Mouse (Mus musculus): ENCODE data around the gene Hist1h1c. TPM values are rescaled to one million over a fixed set of nuclear protein-coding genes. Genes with fewer than 3 reads are reported as not detected.
"Not testable (repeated sequence)": the region's sequence is repeated elsewhere in the genome, so short reads cannot be mapped to it uniquely, and the experiment has no call there.

Hist1h1c gene
- polyA plus RNA-seq, 1 experiment from 2014 or later = 36.4 TPM

DNA sequence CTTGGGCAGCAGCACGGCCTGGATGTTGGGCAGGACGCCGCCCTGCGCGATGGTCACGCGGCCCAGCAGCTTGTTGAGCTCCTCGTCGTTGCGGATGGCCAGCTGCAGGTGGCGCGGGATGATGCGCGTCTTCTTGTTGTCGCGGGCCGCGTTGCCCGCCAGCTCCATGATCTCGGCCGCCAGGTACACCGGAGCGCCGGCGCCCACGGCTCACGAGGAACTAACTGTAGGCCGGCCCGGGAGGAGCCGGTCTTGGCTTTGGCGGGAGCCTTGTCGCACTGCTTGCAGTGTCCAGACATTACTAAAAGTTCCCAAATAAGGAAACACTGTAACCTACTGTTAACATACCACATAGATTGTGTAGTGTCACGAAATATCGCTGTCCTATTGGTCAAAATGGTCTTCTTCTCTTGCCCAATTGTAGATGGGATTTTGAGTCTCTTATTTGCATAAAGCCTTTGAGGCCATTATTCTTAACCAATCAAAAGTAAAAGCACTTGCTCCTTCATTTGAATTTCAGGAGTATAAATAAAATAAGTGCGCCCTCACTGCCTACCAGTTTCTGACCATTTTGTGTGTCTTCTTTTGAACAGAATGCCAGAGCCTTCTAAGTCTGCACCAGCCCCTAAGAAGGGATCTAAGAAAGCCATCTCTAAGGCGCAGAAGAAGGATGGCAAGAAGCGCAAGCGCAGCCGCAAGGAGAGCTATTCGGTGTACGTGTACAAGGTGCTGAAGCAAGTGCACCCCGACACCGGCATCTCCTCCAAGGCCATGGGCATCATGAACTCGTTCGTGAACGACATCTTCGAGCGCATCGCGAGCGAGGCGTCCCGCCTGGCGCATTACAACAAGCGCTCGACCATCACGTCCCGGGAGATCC, 7.8 kb downstream of the Hist1h1c start, which contains the start of gene Hist1h2bb:
Gene Hist1h2bb, plus strand, starts transcription at position 534 of the 880 bp plus-strand sequence.
- H3K4me2 ChIP-seq (replicated peaks) = peak within 1 kb of the TSS; percentile 52
- peak within 1 kb of the TSS; percentile 18; the same call in 1 of the 2 replicates for H3K9ac ChIP-seq
- not testable (repeated sequence) for H3K9me3 ChIP-seq (replicated peaks); H3K36me3 ChIP-seq; H3K27me3 ChIP-seq
- under 1% methylated on average over 43 of the region's 58 CpGs for WGBS
- peaks cover 18% of the 10 kb centered on the region for H3K4me1 ChIP-seq
- peak; percentile 91 for ATAC-seq (ENCODE audit: insufficient number of reproducible peaks, low FRiP score, low TSS enrichment, low read depth)
- H3K4me3 ChIP-seq (replicated peaks) = peak within 1 kb of the TSS; percentile 43
- H3K27ac ChIP-seq (replicated peaks) = peak within 1 kb of the TSS; percentile 98

GRCm38 (mm10) chr13:23747081-23747891, 8.7 kb downstream of the Hist1h1c start:
- H3K27me3 ChIP-seq = no peaks in the 10 kb centered on the region
- H3K9me3 ChIP-seq (replicated peaks) = no peaks in the 10 kb centered on the region
- no peaks in the 10 kb centered on the region for H3K36me3 ChIP-seq
- no peak for ATAC-seq (ENCODE audit: insufficient number of reproducible peaks, low FRiP score, low TSS enrichment, low read depth)
- 4% methylated on average over 13 of the region's 13 CpGs for WGBS
- H3K4me1 ChIP-seq = peaks cover 18% of the 10 kb centered on the region
- peak overlapping the region; percentile 98 for H3K27ac ChIP-seq (replicated peaks)
- H3K4me2 ChIP-seq (replicated peaks) = peak overlapping the region; percentile 52
- no peak overlapping the region for H3K9ac ChIP-seq
- H3K4me3 ChIP-seq (replicated peaks) = peak overlapping the region; percentile 43

GRCm38 (mm10) chr13:23747892-23748288, 9.3 kb downstream of the Hist1h1c start:
- Histone ChIP-seq H3K9me3 (replicated peaks) (no peaks in the 10 kb centered on the region), H3K4me1 (peaks cover 22% of the 10 kb centered on the region)
- no peak for ATAC-seq (ENCODE audit: insufficient number of reproducible peaks, low FRiP score, low TSS enrichment, low read depth)

GRCm38 (mm10) chr13:23749563-23750121, 11.0 kb downstream of the Hist1h1c start:
- Histone ChIP-seq H3K36me3 (no peaks in the 10 kb centered on the region), H3K27me3 (no peaks in the 10 kb centered on the region), H3K9me3 (replicated peaks) (no peaks in the 10 kb centered on the region), H3K4me2 (replicated peaks) (no peak overlapping the region), H3K4me3 (replicated peaks) (no peak overlapping the region), H3K27ac (replicated peaks) (peak overlapping the region; percentile 90; the same call in 1 of the 2 replicates), H3K4me1 (peaks cover 23% of the 10 kb centered on the region), H3K9ac (no peak overlapping the region)
- WGBS = 89% methylated on average over 5 of the region's 5 CpGs
- no peak for ATAC-seq (ENCODE audit: insufficient number of reproducible peaks, low FRiP score, low TSS enrichment, low read depth)

More at GRCm38 (mm10) chr13:23747892-23748288, 9.3 kb downstream of the Hist1h1c start:
- H3K36me3 ChIP-seq = no peaks in the 10 kb centered on the region
- H3K4me2 ChIP-seq (replicated peaks) = peak overlapping the region; percentile 52
- peak overlapping the region; percentile 98 for H3K27ac ChIP-seq (replicated peaks)
- H3K4me3 ChIP-seq (replicated peaks) = no peak overlapping the region; the same call in 1 of the 2 replicates
- no peak overlapping the region for H3K9ac ChIP-seq
- H3K27me3 ChIP-seq = no peaks in the 10 kb centered on the region
- WGBS = 4% methylated on average over 4 of the region's 4 CpGs

GRCm38 (mm10) chr13:23750839-23751477, 12.3 kb downstream of the Hist1h1c start, which contains the start of gene Hist1h2ab:
Gene Hist1h2ab, plus strand, starts transcription at chr13:23751126.
- Histone ChIP-seq H3K4me1 (peaks cover 23% of the 10 kb centered on the region), H3K4me2 (replicated peaks) (peak within 1 kb of the TSS; percentile 67), H3K4me3 (replicated peaks) (peak within 1 kb of the TSS; percentile 45), H3K27ac (replicated peaks) (peak within 1 kb of the TSS; percentile 94)
- not testable (repeated sequence) for H3K27me3 ChIP-seq; H3K36me3 ChIP-seq; H3K9ac ChIP-seq; H3K9me3 ChIP-seq (replicated peaks)
- peak; percentile 43; the same call in 1 of the 2 replicates for ATAC-seq (ENCODE audit: insufficient number of reproducible peaks, low FRiP score, low TSS enrichment, low read depth)
- 1% methylated on average over 31 of the region's 47 CpGs for WGBS

DNA sequence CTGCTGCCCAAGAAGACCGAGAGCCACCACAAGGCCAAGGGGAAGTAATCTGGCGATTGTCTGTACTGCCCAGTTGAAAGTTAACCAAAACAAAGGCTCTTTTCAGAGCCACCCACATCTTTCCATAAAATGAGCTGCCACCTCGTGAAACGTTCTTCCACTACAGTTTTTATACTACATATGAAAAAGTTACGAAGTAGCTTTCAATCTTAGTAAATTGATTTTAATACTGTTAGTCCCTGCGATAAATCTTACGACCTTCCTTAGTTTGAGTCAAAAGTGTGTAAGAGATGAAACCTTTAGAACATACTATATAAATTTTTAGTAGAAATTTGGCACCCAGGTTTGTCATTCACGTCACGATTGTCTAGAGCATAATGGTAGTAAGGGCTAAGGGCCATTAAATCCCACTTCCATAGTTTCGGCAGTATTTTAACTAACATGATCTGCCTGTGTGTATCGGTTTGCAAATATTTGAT, 12.9 kb downstream of the Hist1h1c start:
- H3K4me3 ChIP-seq (replicated peaks) = peak overlapping the region; percentile 45
- no peaks in the 10 kb centered on the region for H3K9me3 ChIP-seq (replicated peaks)
- H3K4me1 ChIP-seq = peaks cover 23% of the 10 kb centered on the region
- WGBS = under 1% methylated on average over 11 of the region's 11 CpGs
- H3K27ac ChIP-seq (replicated peaks) = peak overlapping the region; percentile 94
- H3K27me3 ChIP-seq = no peaks in the 10 kb centered on the region
- ATAC-seq (ENCODE audit: insufficient number of reproducible peaks, low FRiP score, low TSS enrichment, low read depth) = no peak
- peak overlapping the region; percentile 67 for H3K4me2 ChIP-seq (replicated peaks)
- no peak overlapping the region for H3K9ac ChIP-seq
- H3K36me3 ChIP-seq = no peaks in the 10 kb centered on the region

GRCm38 (mm10) chr13:23752067-23752741, 13.6 kb downstream of the Hist1h1c start, which contains the start of gene Hist1h3b:
Gene Hist1h3b, plus strand, starts transcription at chr13:23752267.
- H3K4me3 ChIP-seq (replicated peaks) = peak within 1 kb of the TSS; percentile 45
- H3K9me3 ChIP-seq (replicated peaks); H3K9ac ChIP-seq; H3K27me3 ChIP-seq; H3K36me3 ChIP-seq: not testable (repeated sequence)
- H3K27ac ChIP-seq (replicated peaks) = peak within 1 kb of the TSS; percentile 94
- WGBS = under 1% methylated on average over 18 of the region's 47 CpGs
- H3K4me2 ChIP-seq (replicated peaks) = peak within 1 kb of the TSS; percentile 67
- peaks cover 20% of the 10 kb centered on the region for H3K4me1 ChIP-seq
- ATAC-seq (ENCODE audit: insufficient number of reproducible peaks, low FRiP score, low TSS enrichment, low read depth) = peak; percentile 84

- peaks cover 20% of the 10 kb centered on the region for H3K4me1 ChIP-seq
- no peak for ATAC-seq (ENCODE audit: insufficient number of reproducible peaks, low FRiP score, low TSS enrichment, low read depth)
- peak overlapping the region; percentile 32 for H3K4me3 ChIP-seq (replicated peaks)
- 2% methylated on average over 6 of the region's 6 CpGs for WGBS
- no peaks in the 10 kb centered on the region for H3K27me3 ChIP-seq
- peak overlapping the region; percentile 51 for H3K4me2 ChIP-seq (replicated peaks)
- H3K27ac ChIP-seq (replicated peaks) = peak overlapping the region; percentile 40
- no peak overlapping the region for H3K9ac ChIP-seq
- H3K9me3 ChIP-seq (replicated peaks) = no peaks in the 10 kb centered on the region
- H3K36me3 ChIP-seq = no peaks in the 10 kb centered on the region
These were observed 14.1 kb downstream of the Hist1h1c start for GRCm38 (mm10) chr13:23752742-23753172.

GRCm38 (mm10) chr13:23753314-23754078, 14.9 kb downstream of the Hist1h1c start:
- no peaks in the 10 kb centered on the region for H3K36me3 ChIP-seq
- no peak overlapping the region for H3K9ac ChIP-seq
- ATAC-seq (ENCODE audit: insufficient number of reproducible peaks, low FRiP score, low TSS enrichment, low read depth) = no peak
- peak overlapping the region; percentile 32; the same call in 1 of the 2 replicates for H3K4me3 ChIP-seq (replicated peaks)
- no peaks in the 10 kb centered on the region for H3K27me3 ChIP-seq
- peaks cover 12% of the 10 kb centered on the region; the same call in 1 of the 2 replicates for H3K4me1 ChIP-seq
- peak overlapping the region; percentile 31; the same call in 1 of the 2 replicates for H3K27ac ChIP-seq (replicated peaks)
- 45% methylated on average over 4 of the region's 4 CpGs for WGBS
- H3K9me3 ChIP-seq (replicated peaks) = no peaks in the 10 kb centered on the region
- H3K4me2 ChIP-seq (replicated peaks) = peak overlapping the region; percentile 51; the same call in 1 of the 2 replicates

Data from embryonic facial prominence, embryonic 15.5 days (tissue).